Mouse (Mus musculus) embryonic facial prominence, embryonic 13.5 days (tissue): ENCODE measurements around the gene Gpc6. TPM values are rescaled to one million over a fixed set of nuclear protein-coding genes. Genes with fewer than 3 reads are reported as not detected.

ENCODE experiments used
- microRNA-seq: library from miRNA; unstranded; fragments of <30 nt; microRNA quantifications from one replicate; pipeline ENCODE4, GENCODE M21; 2016
- polyA plus RNA-seq: library from polyadenylated mRNA; unstranded; fragments of >200 nt; fragmentation: Nextera tagmentation; extraction: Ambion mirVana; gene quantifications from 2 replicates; pipeline ENCODE4 v1.2.1, GENCODE M21; 2015

Gpc6 gene
- polyA plus RNA-seq, 1 experiment from 2014 or later: 57.7 TPM

Small RNA genes lying within 50 kb of the gene (microRNA-seq; reads per million reads assigned to microRNA genes)
- gene Mir6239: not detected
